Mouse (Mus musculus) lung, postnatal 14 days (tissue): ENCODE data around the gene Ubqln4.

Experiments
- DNase-seq: peaks from one replicate; pipeline ENCODE4 v3.0.0; 2021

Gene Ubqln4

DNA sequence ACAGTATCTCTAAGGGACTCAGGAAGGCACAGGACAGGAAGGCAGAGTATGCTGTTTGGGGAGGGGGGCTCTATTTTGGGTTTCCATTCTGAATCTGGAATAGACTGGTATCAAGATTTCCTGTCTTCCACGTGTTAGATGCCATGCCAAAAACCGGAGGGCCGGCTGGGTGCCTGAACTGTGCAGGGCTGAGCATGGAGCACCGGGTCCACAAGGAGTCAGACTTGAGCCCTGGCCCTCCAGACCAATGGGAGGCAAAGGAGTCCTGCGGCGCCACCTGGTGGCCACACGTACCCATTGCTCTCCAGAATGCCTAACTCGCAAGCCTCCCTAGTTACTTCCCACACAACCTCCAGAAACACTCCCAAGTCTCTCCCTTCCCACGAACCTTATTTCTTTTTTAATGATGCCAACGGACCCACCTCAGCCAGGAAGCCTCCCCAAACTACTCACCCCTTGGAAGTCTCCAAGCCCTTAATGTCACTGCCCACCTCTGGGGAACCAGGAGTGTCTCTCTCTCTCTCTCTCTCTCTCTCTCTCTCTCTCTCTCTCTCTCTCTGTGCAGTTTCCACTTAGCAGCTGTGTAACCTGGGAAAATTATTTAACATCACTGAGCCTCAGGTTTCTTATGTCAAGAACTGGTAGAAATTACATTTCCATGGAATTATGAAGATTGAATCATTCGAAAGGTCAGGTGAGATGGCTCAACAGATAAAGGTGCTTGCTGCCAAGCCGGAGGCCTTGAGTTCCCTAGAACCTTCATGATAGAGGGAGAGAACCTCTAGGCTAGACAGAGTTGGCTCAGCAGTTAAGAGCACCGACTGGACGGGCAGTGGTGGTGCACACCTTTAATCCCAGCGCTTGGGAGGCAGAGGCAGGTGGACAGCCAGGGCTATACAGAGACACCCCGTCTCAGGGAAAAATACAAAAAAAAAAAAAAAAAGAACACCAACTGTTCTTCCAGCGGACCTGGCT lies 27.1 kb upstream of the Ubqln4 start:
- DNase-seq, result peak; percentile 88

DNA sequence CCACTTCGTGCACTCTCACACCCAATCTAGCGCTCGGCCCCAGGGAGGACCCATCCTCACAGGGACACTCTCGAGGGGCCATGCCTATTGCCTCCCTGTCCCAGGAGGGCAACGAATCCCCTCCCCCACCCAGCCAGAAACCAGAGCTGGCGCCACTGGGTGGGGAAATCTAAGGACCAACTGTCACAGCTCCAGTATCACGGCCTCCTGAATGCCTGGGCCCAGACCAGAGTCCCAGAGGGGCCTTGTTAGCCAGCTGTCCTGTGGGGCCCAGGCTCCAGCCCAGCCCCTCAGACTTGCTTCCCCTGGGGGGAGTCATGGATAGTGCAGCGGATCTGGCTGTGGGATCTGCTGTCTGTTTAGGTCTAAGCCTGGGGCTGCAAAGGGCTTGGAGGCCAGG lies 26.0 kb upstream of the Ubqln4 start:
- no peak for DNase-seq

DNA sequence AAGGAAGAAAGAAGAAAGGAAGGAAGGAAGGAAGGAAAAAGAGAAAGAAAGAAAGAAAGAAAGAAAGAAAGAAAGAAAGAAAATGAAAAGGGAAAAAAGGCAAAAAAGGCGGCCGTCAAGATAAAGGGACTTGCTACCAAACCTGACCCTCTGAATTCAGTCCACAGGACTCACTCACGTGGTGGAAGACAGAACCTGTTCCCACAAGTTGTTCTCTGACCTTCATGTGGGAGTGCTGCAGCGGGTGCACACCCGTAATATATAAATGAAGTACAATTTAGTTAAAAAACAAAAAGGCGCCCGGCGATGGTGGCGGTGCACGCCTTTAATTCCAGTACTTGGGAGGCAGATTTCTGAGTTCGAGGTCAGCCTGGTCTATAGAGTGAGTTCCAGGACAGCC lies 24.9 kb upstream of the Ubqln4 start:
- no peak for DNase-seq

DNA sequence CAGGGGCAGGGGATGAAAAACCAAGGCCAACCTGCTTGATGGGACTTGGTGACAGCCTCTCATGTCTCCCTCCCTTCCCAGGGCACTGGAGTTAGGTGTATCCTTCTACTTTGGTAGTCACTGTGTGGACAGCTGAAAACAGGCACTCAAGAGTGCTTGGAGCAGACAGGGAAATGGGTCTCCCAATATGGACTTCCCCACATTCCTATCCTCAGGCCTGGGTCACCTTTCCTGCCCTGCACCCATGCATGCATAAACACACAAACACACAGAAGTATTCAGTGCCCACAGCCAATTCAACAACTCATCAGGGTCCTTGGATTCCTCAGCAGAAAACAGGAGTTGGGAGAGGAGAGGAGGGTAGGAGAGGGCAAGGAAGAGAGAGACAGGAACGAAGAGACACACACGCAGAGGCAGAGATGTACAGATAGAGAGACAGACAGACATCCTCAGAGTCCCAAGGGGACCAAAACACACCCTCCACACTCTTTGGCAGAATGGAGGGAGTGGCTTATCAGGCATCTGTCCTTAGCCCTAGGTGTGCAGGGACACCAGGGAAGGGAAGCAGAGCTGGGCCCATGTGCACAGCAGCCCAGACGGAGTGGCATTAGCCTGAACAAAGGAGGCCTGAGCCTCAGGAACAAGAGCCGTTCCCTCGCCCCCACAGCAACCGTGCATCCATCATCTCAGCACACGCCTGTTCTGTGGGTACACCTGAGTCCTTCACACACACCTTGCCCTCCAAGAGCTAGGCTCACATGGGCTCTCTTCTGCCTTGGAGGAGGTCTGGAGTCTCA lies 24.2 kb upstream of the Ubqln4 start:
- no peak for DNase-seq

DNA sequence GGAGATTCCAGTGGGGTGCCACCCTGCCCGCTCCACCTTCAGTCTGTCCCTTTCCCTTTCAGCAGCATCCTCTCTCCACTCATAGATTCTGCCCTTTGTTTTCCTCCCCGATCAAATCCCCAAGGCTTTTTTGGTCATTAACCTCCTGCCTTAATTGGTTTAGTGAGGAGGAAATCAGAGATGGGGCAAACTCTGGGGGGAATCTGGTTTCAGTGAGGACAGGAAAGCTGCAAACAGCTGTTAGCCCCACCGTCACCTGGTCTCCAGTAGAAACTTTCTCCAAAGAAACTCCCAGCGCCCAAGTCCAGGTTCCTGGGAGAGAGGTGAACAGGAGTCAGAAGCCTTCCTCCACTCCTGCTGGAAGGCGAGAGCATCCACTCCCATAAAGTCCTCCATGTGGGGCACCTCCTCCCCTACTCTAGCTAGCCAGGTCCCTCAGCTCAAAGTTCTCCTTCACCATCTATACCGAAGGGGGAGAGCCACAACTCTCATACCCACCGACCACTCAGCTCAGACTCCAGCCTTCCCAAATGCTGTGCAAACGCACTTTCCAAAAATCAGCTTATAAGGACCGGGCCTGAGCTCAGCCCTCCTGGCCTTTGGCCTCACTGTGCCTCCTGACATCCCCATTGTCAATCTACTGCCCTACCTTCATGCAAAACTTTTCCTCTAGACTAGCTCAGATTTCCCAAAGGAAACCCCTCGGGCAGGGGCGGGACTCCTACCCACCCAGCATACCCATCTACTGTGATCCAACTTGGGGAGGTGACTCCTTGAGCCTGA lies 23.3 kb upstream of the Ubqln4 start:
- no peak for DNase-seq

DNA sequence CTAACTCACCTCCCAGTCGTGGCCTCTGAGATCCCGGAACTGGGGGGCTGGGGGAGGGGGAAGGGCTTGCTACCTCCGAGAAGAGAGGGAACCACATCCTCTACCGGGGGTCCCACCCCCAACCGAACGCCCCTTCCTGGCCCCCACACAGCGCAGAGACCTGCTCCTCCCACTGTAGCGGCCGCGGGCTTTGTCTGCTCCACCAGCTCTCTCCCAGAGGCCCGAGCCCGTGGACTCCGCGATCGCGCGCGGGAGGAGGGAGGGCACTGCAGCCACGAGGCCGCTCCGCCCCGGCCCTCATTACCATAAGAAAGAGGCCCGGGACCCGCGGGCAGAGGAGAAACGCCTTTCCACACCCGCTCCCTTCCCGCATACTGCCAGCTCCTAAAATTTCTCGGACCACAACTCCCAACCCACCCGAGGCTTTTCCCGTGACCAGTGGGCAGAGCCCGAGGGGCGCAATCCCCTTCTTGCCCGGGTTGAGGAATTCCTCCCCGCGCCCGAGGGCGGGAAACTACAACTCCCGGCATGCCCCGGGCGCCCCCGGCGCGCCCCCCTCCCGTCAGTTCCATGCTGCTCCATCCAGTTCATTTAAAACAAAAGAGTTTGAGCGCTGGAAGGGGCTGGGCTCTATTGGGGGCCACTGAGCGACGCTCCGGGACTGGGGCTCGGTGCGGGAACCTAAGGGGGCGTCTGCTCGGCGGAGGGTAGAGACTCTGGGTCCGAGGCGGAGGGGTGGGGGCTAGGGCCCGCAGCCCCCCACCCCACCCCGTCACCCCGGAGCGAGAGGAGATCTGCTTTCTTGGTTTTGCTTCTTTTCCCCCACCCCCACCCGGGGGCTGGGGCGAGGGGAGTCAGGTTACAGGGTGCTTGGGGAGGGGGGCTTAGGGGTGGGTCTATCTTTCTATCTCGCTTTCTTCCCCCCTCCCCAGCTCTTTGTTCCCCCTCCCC lies 21.9 kb upstream of the Ubqln4 start:
- DNase-seq, result peak; percentile 86

DNA sequence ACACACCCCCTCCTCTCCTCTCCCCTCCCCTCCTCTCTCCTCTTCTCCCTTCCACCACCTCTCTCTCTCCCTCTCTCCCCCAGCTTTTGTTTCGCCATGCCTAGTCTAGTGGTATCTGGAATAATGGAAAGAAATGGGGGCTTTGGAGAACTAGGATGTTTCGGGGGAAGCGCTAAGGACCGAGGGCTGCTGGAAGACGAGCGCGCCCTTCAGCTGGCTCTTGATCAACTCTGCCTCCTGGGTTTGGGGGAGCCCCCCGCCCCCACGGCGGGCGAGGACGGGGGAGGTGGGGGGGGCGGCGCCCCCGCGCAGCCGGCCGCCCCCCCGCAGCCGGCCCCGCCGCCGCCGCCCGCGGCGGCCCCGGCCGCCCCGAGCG lies 21.3 kb upstream of the Ubqln4 start, which contains the start of gene Mex3a:
Gene Mex3a, plus strand, starts transcription at position 97 of the 376 bp plus-strand sequence.
- no peak for DNase-seq

DNA sequence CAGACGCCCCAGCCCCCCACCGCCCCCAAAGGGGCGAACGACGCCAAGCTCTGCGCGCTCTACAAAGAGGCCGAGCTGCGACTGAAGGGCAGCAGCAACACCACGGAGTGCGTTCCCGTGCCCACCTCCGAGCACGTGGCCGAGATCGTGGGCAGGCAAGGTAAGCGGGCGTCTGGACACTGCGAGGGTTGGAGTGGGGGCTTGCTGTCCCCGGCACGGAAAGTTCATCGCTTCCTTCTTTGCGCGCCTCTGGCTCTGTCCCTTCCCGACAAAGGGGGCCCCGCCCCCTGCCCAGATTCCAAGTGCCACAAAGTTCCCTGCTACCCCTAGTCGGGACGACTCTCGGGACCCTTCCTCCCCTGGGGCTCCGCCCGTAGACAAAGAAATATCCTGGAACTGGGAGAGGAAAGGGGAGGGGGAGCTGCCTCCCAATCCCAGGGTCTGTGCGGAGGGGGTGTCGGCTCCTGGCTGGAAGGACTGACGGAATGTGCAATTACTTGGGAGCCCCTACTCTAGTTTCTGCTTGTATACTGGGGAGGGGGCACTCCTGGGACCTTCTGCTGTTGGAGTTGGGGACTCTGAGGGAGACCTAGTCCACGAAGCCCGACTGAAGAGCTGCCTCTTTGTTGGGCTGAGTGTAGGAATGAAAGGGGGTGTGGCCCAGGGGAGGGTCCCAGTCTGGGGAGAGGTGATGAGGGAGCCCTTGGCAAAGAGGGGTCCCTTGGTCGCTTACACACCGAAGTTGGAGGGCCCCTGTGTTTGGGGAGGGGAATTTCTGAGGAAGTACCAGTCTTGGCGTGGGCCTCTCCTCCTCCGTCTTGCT lies 20.7 kb upstream of the Ubqln4 start:
- no peak for DNase-seq

DNA sequence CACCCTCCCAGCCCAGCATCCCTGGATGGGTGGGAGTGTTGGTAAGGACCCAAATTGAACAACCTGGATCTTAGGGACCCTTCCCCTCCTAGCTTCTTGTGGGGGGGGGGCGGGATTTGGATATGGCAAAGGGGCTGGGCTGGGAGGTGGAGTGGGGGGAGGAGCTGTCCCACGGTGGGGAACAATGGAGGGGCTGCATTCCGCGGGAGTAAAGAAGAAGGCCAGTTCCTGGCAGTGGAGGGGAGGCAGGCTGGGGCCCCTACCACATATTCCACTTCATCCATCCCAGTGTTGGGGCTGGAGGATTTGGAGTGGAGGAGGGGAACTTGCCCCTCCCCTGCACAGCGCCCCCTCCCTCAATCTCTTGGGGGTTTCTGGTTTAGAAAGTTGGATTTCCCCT lies 19.9 kb upstream of the Ubqln4 start:
- DNase-seq, result no peak

DNA sequence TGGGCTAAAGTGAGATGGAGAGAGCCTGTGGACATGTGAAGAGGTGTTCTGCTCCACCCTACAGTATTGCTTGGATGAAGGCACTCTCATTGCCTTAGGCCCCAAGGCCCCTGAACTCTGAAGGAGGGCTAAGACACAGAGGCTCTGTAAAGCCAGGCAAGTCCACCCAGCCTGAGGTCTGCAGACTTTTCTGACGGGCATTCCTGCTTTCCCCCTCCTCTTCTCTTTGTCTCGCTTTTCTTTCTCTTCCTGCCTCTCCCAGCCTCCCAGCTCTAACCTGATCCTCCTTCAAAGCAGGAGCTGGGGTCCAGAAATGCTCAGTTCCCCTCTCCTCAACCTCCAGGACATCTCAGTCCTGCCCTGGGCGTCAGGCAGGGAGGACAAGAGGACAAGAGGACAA lies 18.6 kb upstream of the Ubqln4 start:
- DNase-seq, result no peak

DNA sequence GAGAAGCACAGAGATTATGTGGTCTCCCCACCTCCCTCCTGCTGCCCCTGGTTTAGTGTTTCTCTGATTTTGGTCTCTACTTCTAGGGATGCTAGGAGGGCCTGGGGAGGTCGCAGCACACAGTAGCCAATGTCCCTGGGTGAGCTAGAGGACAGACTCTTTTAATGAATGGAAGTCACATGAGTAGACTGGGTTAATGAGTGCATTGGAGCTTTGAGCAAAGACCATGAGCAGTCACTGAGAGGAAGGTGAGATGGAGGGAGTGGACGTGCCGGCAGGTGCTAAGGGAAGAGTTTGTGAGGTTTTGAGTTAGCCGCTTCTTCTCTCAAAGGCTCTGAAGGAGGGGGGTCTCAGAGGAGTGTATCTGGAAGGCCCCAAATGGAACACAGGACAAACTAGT lies 18.0 kb upstream of the Ubqln4 start:
- no peak for DNase-seq

DNA sequence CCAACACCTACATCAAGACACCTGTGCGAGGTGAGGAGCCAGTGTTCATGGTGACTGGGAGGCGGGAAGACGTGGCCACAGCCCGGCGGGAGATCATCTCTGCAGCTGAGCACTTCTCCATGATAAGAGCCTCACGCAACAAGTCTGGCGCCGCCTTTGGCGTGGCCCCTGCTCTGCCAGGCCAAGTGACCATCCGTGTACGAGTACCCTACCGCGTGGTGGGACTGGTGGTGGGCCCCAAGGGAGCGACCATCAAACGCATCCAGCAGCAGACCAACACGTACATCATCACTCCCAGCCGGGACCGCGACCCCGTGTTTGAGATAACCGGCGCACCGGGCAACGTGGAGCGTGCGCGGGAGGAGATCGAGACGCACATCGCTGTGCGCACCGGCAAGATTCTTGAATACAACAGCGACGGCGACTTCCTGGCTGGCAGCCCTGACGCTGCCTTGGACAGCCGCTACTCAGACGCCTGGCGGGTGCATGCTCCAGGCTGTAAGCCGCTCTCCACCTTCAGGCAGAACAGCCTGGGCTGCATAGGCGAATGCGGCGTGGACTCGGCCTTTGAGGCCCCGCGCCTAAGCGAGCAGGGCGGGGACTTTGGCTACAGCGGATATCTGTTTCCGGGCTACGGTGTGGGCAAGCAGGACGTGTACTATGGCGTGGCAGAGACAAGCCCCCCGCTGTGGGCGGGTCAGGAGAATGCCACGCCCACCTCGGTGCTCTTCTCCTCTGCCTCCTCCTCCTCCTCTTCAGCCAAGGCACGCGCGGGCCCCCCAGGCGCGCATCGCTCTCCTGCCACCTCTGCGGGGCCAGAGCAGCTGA lies 17.2 kb upstream of the Ubqln4 start:
- DNase-seq, result peak; percentile 82

DNA sequence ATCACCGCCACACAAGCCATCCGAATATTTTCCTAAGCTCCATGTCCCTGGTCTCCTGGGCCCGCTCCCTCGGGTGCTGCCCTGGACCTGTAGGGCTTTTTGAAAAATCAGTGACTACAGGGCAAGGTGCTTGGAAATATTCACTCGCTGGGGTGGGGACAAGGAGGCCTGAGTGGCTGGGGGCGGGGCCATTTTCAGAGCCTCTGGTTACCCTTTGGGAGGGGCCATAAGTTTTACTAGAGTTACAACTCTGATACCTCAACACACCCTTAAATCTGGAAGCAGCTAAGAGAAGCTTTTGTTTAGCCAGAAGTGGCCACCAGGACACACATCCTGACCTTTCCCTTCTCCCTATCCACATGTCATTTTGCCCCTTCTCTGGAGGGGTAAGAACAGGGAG lies 16.4 kb upstream of the Ubqln4 start:
- no peak for DNase-seq

DNA sequence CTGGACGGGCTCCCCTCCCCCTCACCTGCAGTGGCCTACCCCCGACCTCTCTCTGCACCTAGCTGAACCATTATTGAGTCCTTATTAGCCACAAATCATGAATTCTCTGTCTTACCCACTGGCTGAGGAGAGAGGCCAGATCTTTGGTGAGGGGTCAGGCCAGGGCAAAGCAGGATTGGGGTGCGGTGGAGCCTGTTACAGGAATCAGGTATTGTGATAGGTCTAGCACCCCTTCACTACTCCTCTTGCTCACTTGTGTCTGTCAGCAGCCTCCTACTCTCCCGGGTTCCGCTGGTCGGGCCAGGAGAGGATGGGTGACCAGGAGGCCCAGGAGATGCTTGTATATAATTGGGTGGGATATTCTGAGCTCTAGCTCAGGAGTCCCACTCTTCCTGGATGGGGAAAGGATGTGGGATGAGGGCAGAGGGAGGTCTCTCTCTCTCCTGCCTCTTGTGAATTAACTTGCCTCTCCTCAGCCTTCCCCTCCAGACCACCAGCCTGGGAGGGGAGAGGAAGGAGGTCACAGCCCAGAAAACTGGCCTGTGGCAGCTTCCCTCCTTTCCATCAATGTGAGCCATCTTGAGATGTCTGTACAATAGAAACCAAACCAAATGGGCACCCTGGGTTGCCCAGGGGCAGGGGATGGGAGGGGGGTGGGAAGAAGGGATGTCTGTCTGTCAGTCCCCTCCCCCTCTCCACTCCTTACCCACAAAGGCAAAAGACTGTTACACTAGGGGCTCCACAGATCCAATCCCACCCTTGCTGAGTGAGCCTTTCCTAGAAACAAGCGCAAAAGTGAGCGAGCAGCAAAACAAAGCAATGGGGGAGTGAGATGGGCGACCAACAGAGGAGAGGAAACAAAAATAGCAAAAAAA lies 15.1 kb upstream of the Ubqln4 start:
- DNase-seq, result no peak

DNA sequence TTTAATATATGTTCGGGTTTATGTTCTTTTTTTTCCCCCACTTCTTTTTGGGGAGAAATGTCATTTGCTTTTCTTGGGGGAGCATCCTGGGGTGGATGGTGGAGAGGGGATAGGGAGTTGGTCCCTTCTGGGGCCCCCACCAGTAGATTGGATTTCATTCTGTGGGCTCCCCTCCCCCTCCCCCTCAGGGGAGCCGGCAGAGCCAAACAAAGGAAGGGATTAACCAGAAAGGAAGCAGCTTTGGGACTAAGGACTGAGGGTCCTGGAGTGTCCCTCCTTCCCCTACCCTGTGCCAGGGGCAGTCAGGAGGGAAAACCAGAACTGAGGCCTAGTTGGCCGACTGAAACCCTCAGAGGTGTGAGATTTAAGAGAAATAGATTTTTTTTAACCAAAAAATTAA lies 14.2 kb upstream of the Ubqln4 start:
- DNase-seq, result no peak

DNA sequence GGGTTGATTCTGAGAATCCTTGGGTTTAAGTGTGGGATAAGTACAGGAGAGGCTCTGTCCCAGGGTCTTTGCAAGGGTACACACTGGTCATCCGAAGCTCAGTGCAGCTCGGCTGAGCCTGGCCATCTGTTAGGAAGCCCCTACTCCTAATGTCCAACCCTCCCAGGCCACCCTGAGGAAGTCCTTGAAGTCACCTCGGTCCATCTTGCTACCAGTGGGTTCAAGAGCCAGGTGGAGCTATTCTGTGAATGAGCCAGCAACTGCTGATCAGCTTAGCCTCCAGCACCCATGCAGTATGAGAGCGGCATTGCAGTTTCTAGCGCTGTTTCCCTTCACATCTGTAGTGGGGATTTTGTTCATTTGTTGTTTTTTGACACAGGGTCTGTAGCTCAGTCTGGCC lies 13.5 kb upstream of the Ubqln4 start:
- DNase-seq, result no peak

DNA sequence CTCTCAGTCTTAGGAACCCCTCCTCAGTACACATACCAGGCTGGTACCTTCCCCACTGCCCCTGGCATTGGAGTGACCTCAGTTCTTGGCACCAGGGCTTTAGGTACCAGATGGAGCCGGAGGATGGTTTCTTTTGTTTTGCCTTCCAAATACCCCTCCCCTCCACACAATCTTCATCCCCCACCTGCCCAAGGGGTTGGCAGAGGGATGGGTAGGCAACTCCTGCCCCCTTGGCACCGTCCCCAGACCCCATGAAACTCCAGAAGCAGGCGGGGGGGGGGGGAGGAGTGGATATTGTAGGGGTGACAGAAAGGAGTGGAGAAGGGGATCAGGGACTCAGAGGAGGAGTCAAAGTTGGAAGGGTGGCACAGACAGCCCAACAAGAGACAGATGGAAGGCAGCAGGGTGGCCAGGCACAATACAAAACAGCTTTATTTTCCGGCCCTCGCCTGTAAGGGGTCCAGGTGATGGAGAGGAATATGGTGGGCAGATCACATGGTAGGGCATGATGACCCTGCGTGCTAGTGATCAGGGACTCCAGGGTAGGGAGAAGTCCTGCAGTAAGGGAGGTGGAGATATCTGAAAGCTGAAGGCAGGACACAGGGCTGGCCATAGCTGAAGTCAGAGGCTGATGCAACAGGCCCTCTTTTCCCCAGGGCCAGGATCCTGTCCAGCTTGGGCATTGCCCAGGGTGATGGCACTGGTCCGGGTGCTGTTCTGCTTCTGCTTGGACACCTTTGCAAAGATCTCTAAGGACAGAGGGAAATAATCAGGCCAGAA lies 11.7 kb upstream of the Ubqln4 start:
- DNase-seq, result no peak

DNA sequence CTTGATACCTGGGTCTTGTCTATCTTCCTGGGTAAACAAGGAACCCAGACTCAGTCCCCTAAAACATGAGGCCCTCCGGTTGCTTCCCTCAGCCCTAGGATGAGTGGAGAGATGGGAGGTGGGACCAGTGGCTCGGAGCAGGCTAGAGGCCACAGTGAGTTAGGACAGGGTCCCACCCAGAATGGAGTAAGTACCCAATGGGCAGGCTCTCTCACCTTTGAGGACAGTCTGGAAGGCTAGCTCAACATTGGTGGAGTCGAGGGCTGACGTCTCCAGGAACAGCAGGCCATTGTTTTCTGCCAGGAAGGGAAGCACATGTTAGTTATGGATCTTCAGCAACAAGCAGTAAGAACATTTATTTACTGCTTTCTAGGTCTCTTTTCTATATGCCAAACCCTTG lies 11.1 kb upstream of the Ubqln4 start:
- DNase-seq, result no peak
